Mouse (Mus musculus) stomach, embryonic 14.5 days (tissue): Measurements from ENCODE around the gene Aatf. TPM values are rescaled to one million over a fixed set of nuclear protein-coding genes. Genes with fewer than 3 reads are reported as not detected.
A peak's percentile ranks its signal among the peaks of the same experiment; 100 is the strongest.

ENCODE experiments used
- ATAC-seq: fragments of 200-750 bp; cut with Nextera tagmentation; 2 replicates; pipeline ENCODE4 v1.8.0; 2017; ENCODE audit warnings: low read depth, moderate TSS enrichment; ENCODE audit not compliant: insufficient number of reproducible peaks, insufficient read depth, low FRiP score
- H3K27ac ChIP-seq: fragments of 300-500 bp; sonication (generic); 2 replicates; pipeline ENCODE4 v1.5.1; 2014; ENCODE audit warnings: mild to moderate bottlenecking, low read length, moderate library complexity, mixed read lengths
- H3K27me3 ChIP-seq: fragments of 300-500 bp; sonication (generic); 2 replicates; pipeline ENCODE4 v1.6.1; 2014; ENCODE audit warnings: low read length, control low read depth, mixed read lengths; ENCODE audit not compliant: control insufficient read depth, insufficient read depth
- H3K36me3 ChIP-seq: fragments of 300-500 bp; sonication (generic); 2 replicates; pipeline ENCODE4 v1.6.1; 2014; ENCODE audit warnings: mild to moderate bottlenecking, control low read depth, low read length, moderate library complexity, mixed read lengths; ENCODE audit not compliant: control insufficient read depth, insufficient read depth
- H3K4me1 ChIP-seq: fragments of 300-500 bp; sonication (generic); 2 replicates; pipeline ENCODE4 v1.6.1; 2014; ENCODE audit warnings: low read length, control low read depth, mixed read lengths; ENCODE audit not compliant: control insufficient read depth, insufficient read depth
- H3K4me2 ChIP-seq: fragments of 300-500 bp; sonication (generic); replicated peaks from 2 replicates; pipeline ENCODE4 v1.6.1; 2014; ENCODE audit warnings: low read depth, low read length, control low read depth
- H3K4me3 ChIP-seq: fragments of 300-500 bp; sonication (generic); 2 replicates; pipeline ENCODE4 v1.5.1; 2014; ENCODE audit warnings: low read depth, low read length, control low read depth
- H3K9ac ChIP-seq: fragments of 300-500 bp; sonication (generic); replicated peaks from 2 replicates; pipeline ENCODE4 v1.6.1; 2014; ENCODE audit warnings: low read depth, mild to moderate bottlenecking, control low read depth, low read length, moderate library complexity, mixed read lengths
- H3K9me3 ChIP-seq: fragments of 300-500 bp; sonication (generic); 2 replicates; pipeline ENCODE4 v1.6.1; 2016; ENCODE audit warnings: low read depth, low read length, control low read depth; ENCODE audit not compliant: control insufficient read depth
- WGBS: fragments of 180-500 bp; shearing (Covaris S2); extraction: QIAGEN DNeasy Blood & Tissue Kit; methylation state at CpG from one replicate; pipeline ENCODE4 v1.1.7; 2014; 5-methylcytosine and 5-hydroxymethylcytosine counted together
- polyA plus RNA-seq: library from polyadenylated mRNA; unstranded; fragments of >200 nt; fragmentation: Nextera tagmentation; extraction: Ambion mirVana; gene quantifications from 2 replicates; pipeline ENCODE4 v1.2.1, GENCODE M21; 2014

Gene Aatf
- polyA plus RNA-seq, 1 experiment from 2014 or later, result 50.4 TPM

DNA sequence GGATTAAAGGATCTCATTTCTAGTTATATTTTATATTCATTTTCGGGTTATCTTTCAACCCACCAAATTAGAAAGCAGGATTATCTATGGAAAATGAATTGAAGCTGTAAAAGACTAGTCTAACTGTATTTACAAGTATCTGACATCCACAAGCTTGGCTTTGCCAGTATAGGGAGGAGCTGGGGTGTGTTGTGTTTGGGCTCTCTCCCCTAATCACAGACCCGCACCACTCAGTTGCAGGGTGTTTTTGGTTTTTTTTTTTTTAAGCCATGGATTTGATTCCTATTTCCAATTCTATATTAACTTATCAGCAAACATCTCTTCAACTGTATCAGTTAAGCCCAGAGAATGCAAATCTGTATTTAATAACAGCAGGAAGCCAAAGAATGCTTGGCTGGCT, 4.1 kb upstream of the Aatf start:
- Histone ChIP-seq H3K4me2 (no peak overlapping the region), H3K4me3 (no peak overlapping the region), H3K36me3 (no peaks in the 10 kb centered on the region), H3K4me1 (0 out of 2 replicates have a peak, but pooled peaks cover under 1% of the 10 kb centered on the region), H3K27me3 (peaks cover 56% of the 10 kb centered on the region), H3K9me3 (no peaks in the 10 kb centered on the region), H3K27ac (no peak overlapping the region), H3K9ac (no peak overlapping the region)
- WGBS, result 45% methylated on average over 2 of the region's 2 CpGs
- no peak for ATAC-seq

DNA sequence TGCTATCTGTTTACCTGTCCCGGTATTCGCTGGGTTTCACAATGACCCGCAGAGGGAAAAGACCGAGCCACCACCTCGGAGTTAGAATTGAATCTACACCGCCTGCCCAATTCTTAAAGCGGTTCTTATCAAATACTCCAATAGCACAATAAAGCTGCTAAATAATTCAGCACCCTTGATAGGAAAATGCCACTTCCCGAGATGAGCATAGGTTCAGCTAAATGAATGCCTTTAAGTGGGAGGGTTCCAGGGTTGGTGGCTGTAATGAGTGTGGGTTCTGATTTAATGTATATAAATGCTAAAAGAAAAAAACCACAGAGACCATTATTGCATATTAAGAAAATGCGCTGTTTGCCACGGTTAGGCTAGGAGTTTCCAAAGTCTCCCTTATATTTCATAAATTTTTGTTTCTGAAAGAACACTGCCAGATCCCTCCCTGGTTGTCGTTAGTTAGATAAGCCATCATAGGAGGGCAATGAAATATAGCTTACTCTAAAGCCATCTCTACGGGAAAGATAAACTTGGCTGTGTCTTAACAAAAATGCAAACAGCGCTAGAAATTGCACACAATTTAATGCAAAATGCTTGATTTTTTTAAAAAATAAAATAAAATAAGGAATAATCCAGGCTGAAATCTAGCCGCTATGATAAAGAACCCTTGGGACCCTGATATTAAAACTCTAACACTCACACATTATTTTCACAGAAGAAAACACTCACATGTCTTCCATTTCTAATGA, 3.3 kb upstream of the Aatf start:
- no peak overlapping the region for H3K4me2 ChIP-seq
- no peak overlapping the region for H3K9ac ChIP-seq
- no peak overlapping the region for H3K27ac ChIP-seq
- WGBS, result 14% methylated on average over 14 of the region's 14 CpGs
- 0 out of 2 replicates have a peak, but pooled peaks cover 4% of the 10 kb centered on the region for H3K4me1 ChIP-seq
- H3K36me3 ChIP-seq, result no peaks in the 10 kb centered on the region
- no peaks in the 10 kb centered on the region for H3K9me3 ChIP-seq
- no peak for ATAC-seq
- no peak overlapping the region for H3K4me3 ChIP-seq
- peaks cover 48% of the 10 kb centered on the region for H3K27me3 ChIP-seq

DNA sequence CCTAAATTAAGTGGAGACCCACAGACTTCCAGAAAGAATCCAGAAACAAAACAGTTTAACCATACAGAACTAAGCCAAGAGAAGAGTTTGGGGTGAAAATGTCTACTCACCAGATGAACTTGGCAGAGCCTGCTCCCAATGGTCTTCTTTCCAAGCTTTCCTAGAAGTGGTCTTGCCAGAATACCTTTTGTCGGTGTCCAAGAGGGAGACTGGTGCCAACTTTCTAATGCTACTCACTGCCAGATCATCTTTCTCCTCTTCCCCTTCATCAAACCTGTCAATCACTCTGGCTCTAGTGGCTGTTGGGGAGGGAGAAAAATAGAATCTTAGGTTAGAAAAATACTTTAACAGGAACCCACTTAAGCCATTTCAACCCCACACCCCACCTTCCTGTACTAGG, 1.3 kb downstream of the Aatf start:
- WGBS, result 83% methylated on average over 1 of the region's 1 CpGs
- Histone ChIP-seq H3K27me3 (peaks cover 16% of the 10 kb centered on the region), H3K9ac (no peak overlapping the region), H3K27ac (no peak overlapping the region), H3K4me3 (peak overlapping the region; percentile 74; the same call in 1 of the 2 replicates), H3K4me2 (no peak overlapping the region), H3K9me3 (no peaks in the 10 kb centered on the region), H3K36me3 (peaks cover 10% of the 10 kb centered on the region), H3K4me1 (0 out of 2 replicates have a peak, but pooled peaks cover 4% of the 10 kb centered on the region)
- ATAC-seq, result no peak

DNA sequence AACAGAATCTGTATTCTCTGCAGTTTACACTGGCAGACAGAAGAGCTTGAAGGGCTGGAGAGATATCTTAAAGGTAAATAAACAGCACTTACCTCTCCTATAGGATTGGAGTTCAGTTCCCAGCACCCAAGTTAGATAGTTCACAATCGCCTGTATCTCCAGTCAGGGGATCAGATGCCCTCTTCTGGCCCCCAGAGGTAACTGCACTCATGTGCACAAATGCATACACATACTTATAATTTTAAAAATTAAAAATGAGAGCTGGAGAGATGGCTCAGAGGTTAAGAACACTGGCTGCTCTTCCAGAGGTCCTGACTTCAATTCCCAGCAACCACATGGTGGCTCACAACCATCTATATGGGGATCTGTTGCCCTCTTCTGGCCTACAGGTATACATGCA, 9.0 kb downstream of the Aatf start:
- no peak for ATAC-seq
- peaks cover 10% of the 10 kb centered on the region; the same call in 1 of the 2 replicates for H3K36me3 ChIP-seq
- 93% methylated on average over 1 of the region's 1 CpGs for WGBS

DNA sequence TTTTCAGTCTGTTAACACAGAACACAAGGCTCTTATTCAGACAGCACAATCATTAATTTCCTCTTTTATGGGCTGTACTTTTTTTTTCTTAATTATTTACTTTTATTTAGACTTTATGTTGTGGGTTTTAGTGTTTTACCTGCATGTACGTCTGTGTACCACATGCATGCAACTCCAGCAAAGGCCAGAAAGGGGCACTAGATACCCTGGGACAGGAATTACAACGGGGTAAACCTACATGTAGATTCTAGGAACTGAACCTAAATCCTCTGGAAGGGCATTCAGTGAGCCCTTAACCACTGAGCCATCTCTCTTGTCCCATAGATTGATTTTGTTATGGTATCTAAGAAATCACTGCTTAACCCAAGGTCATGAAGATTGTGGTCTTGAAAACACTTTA, 15.4 kb downstream of the Aatf start:
- no peaks in the 10 kb centered on the region for H3K4me1 ChIP-seq
- no peak overlapping the region for H3K9ac ChIP-seq
- 69% methylated on average over 2 of the region's 2 CpGs for WGBS
- H3K9me3 ChIP-seq, result no peaks in the 10 kb centered on the region
- H3K27ac ChIP-seq, result no peak overlapping the region
- ATAC-seq, result no peak
- no peak overlapping the region for H3K4me3 ChIP-seq
- no peak overlapping the region for H3K4me2 ChIP-seq
- no peaks in the 10 kb centered on the region; the same call in 1 of the 2 replicates for H3K36me3 ChIP-seq
- no peaks in the 10 kb centered on the region for H3K27me3 ChIP-seq

More for the DNA sequence above, 9.0 kb downstream of the Aatf start:
- H3K4me2 ChIP-seq, result no peak overlapping the region
- H3K27me3 ChIP-seq, result no peaks in the 10 kb centered on the region
- H3K4me1 ChIP-seq, result no peaks in the 10 kb centered on the region
- H3K9me3 ChIP-seq, result no peaks in the 10 kb centered on the region
- no peak overlapping the region for H3K4me3 ChIP-seq
- H3K9ac ChIP-seq, result no peak overlapping the region
- H3K27ac ChIP-seq, result no peak overlapping the region

DNA sequence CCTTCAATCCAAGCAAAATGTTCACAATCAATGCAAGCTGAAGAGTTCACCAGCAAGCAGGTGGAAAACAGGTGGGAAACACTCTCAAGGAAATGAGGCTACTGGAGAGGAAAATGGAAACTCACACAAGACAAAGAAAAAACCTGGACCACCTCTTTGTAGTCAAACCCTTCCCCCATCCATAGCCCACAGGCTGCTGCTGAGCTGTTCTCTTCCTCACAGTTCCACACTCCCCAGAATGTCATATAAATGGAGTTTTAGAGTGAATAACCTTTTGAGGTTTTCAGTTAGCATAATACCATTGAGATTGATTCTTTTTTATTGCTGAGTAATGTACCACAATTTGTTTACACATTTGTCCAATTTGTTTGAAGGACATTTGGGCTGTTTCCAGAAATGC, 16.4 kb downstream of the Aatf start:
- no peak overlapping the region for H3K4me3 ChIP-seq

DNA sequence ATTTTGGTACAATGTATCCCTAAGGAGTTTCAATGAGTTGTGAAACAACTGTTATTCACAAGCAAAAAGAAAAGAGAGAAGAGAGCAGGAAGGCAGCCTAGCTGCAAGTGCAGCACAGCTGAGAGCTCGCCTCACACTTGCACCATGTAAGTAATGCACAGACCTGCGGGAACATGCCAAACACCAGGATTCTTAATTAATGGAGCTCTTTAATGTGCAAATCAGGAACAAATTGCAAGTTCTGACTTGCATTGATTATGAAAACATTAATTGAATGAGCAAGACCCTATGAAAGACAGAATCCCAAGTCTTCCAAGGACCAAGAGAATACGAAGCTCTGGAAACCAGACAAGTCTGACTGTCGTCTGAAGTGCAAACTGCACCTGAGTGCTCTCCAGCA, 17.5 kb downstream of the Aatf start:
- H3K4me2 ChIP-seq, result no peak overlapping the region
- H3K4me3 ChIP-seq, result no peak overlapping the region
- 62% methylated on average over 4 of the region's 4 CpGs for WGBS
- H3K27me3 ChIP-seq, result no peaks in the 10 kb centered on the region
- no peak overlapping the region for H3K27ac ChIP-seq
- peaks cover 11% of the 10 kb centered on the region for H3K36me3 ChIP-seq
- no peak overlapping the region for H3K9ac ChIP-seq
- ATAC-seq, result no peak
- H3K9me3 ChIP-seq, result no peaks in the 10 kb centered on the region
- no peaks in the 10 kb centered on the region for H3K4me1 ChIP-seq

More for the DNA sequence above, 16.4 kb downstream of the Aatf start:
- Histone ChIP-seq H3K36me3 (peaks cover 3% of the 10 kb centered on the region), H3K27ac (no peak overlapping the region), H3K4me1 (no peaks in the 10 kb centered on the region), H3K9me3 (no peaks in the 10 kb centered on the region), H3K9ac (no peak overlapping the region), H3K27me3 (no peaks in the 10 kb centered on the region), H3K4me2 (no peak overlapping the region)
- no peak for ATAC-seq

DNA sequence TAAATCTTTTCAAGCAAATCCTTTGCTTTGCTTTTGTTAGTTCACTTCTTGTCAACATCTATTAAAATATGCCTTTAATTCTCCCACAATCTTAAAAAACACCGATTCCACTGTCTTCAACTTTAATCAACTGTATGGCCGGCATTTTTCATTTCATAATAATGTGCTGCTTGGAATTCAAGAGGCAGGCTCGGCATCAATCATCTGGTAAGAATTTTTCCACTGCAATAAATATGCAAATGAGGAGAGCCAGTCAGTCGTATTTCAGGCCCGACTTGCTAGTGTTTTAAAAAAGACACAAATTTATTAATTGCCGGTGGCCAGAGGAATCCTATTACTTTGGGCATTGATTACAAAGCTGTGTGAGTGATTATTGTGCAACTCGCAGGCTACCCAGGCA, 31.7 kb downstream of the Aatf start:
- no peaks in the 10 kb centered on the region for H3K36me3 ChIP-seq
- WGBS, result 57% methylated on average over 7 of the region's 7 CpGs
- no peak overlapping the region for H3K27ac ChIP-seq
- ATAC-seq, result no peak
- no peaks in the 10 kb centered on the region for H3K27me3 ChIP-seq
- H3K9ac ChIP-seq, result no peak overlapping the region
- H3K4me3 ChIP-seq, result no peak overlapping the region
- H3K9me3 ChIP-seq, result no peaks in the 10 kb centered on the region
- 0 out of 2 replicates have a peak, but pooled peaks cover 4% of the 10 kb centered on the region for H3K4me1 ChIP-seq
- no peak overlapping the region for H3K4me2 ChIP-seq

DNA sequence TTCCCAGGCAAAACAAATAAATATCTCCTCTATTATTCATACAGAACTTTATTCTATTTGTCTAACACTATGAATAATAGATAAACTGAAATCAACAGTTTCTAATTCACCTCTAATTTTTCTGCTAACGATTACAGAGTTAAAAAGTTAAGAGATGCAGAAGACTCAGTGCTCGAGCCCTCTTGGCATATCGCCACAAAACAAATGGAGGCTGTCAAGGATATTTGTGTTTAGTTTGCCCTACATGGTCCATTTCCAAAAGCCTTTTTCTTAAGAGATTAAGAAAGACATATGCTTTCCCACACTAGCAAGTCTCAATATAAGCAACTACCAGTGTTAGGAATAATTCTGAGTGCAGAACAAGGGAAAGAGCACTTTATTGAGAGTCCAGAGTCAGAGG, 32.9 kb downstream of the Aatf start:
- WGBS, result 25% methylated on average over 3 of the region's 3 CpGs
- no peaks in the 10 kb centered on the region for H3K9me3 ChIP-seq
- no peak for ATAC-seq
- H3K4me2 ChIP-seq, result no peak overlapping the region
- H3K9ac ChIP-seq, result no peak overlapping the region
- 0 out of 2 replicates have a peak, but pooled peaks cover 4% of the 10 kb centered on the region for H3K4me1 ChIP-seq
- no peak overlapping the region for H3K4me3 ChIP-seq
- no peaks in the 10 kb centered on the region for H3K36me3 ChIP-seq
- peak overlapping the region; percentile 48; the same call in 1 of the 2 replicates for H3K27ac ChIP-seq
- H3K27me3 ChIP-seq, result no peaks in the 10 kb centered on the region
